ENCODE assay signal across 15 mouse cellular contexts in genomic region chr8:123624274-123624673, GRCm38 (mm10).
"Had no signal": no experiment of that assay in that cellular context is flagged by ENCODE, and none has a peak within 500 bp of the region (broad histone marks: within the 10 kb centered on the region; RNA-seq: fewer than 3 reads in every experiment).

No protein-coding gene starts in this region.

- H3K36me3 ChIP-seq: kidney, embryonic 15.5 days; limb, embryonic 10.5 days; limb, embryonic 13.5 days; liver, embryonic 12.5 days; liver, embryonic 15.5 days; lung, embryonic 15.5 days; midbrain, embryonic 13.5 days had no signal

- ATAC-seq: midbrain, embryonic 13.5 days had no signal

- H3K4me2 ChIP-seq: kidney, embryonic 15.5 days; limb, embryonic 13.5 days; liver, embryonic 12.5 days; liver, embryonic 15.5 days; lung, embryonic 15.5 days; midbrain, embryonic 13.5 days had no signal

- H3K9ac ChIP-seq: kidney, embryonic 15.5 days; limb, embryonic 13.5 days; liver, embryonic 12.5 days; liver, embryonic 15.5 days; lung, embryonic 15.5 days; midbrain, embryonic 13.5 days had no signal

- H3K9me3 ChIP-seq: kidney, embryonic 15.5 days; limb, embryonic 10.5 days; limb, embryonic 13.5 days; liver, embryonic 12.5 days; liver, embryonic 15.5 days; lung, embryonic 15.5 days; midbrain, embryonic 13.5 days had no signal

- H3K4me3 ChIP-seq: kidney, embryonic 15.5 days; layer of hippocampus, adult 2 months; limb, embryonic 10.5 days; limb, embryonic 13.5 days; liver, embryonic 12.5 days; liver, embryonic 15.5 days; lung, embryonic 15.5 days; midbrain, embryonic 13.5 days had no signal

- H3K27ac ChIP-seq: kidney, embryonic 15.5 days; layer of hippocampus, adult 2 months; limb, embryonic 10.5 days; limb, embryonic 13.5 days; liver, embryonic 12.5 days; liver, embryonic 15.5 days; lung, embryonic 15.5 days; midbrain, embryonic 13.5 days had no signal

- DNase-seq: kidney, adult 2 months; layer of hippocampus, adult 9-11 months; liver; lung, adult 18-20 months; lung, postnatal 10 days; lung, postnatal 36 days; thymus, adult 18-20 months had no signal
